Comparison of ENCODE assay signal across 8 mouse cellular contexts in genomic region chr4:22357266-22357930, GRCm38 (mm10). TPM values are rescaled to one million over a fixed set of nuclear protein-coding genes. Genes with fewer than 3 reads are reported as not detected.
DNase-seq lines count a peak whose midpoint lies in the region; ATAC-seq and TF ChIP-seq lines count a peak whose summit lies in the region.

TSS of gene Fbxl4 (plus strand) at chr4:22357543.

- peak within 1 kb of the TSS; percentile 72 for H3K4me3 ChIP-seq in embryonic facial prominence, embryonic 14.5 days (ENCODE audit: low read depth, low read length)
- H3K4me3 ChIP-seq in limb, embryonic 14.5 days (replicated peaks; ENCODE audit: low read length) = peak within 1 kb of the TSS; percentile 66
- H3K4me3 ChIP-seq in midbrain, postnatal 0 days (ENCODE audit: low read depth, low read length) = peak within 1 kb of the TSS; percentile 70

- TF ChIP-seq CTCF in midbrain, postnatal 0 days (IDR thresholded peaks at IDR 0.05) = no peak

- H3K4me1 ChIP-seq in embryonic facial prominence, embryonic 14.5 days (ENCODE audit: control insufficient read depth, insufficient read depth, low read length) = peaks cover 8% of the 10 kb centered on the region
- peaks cover 8% of the 10 kb centered on the region for H3K4me1 ChIP-seq in limb, embryonic 14.5 days (ENCODE audit: control insufficient read depth, insufficient read depth, low read length)
- 0 out of 2 replicates have a peak, but pooled peaks cover 2% of the 10 kb centered on the region for H3K4me1 ChIP-seq in midbrain, postnatal 0 days (ENCODE audit: insufficient read depth, low read length)

- peak; percentile 58; the same call in 1 of the 2 replicates for TF ChIP-seq POLR2A in limb, embryonic 14.5 days (IDR thresholded peaks at IDR 0.05; ENCODE audit: borderline replicate concordance, extremely low read depth, insufficient read depth, insufficient read length)

- peak within 1 kb of the TSS; percentile 95 for H3K27ac ChIP-seq in embryonic facial prominence, embryonic 14.5 days (replicated peaks; ENCODE audit: low read depth, low read length)
- peak within 1 kb of the TSS; percentile 92 for H3K27ac ChIP-seq in limb, embryonic 14.5 days (replicated peaks; ENCODE audit: low read depth, low read length)
- H3K27ac ChIP-seq in midbrain, postnatal 0 days (ENCODE audit: low read depth, low read length) = peak within 1 kb of the TSS; percentile 91

- no peaks in the 10 kb centered on the region for H3K27me3 ChIP-seq in embryonic facial prominence, embryonic 14.5 days (replicated peaks; ENCODE audit: control insufficient read depth, insufficient read depth, low read length)
- H3K27me3 ChIP-seq in limb, embryonic 14.5 days (ENCODE audit: control insufficient read depth, insufficient read depth, low read length) = no peaks in the 10 kb centered on the region
- no peaks in the 10 kb centered on the region for H3K27me3 ChIP-seq in midbrain, postnatal 0 days (ENCODE audit: insufficient read depth, low read length)

- H3K4me2 ChIP-seq in embryonic facial prominence, embryonic 14.5 days (ENCODE audit: low read depth, low read length) = peak within 1 kb of the TSS; percentile 69
- peak within 1 kb of the TSS; percentile 72 for H3K4me2 ChIP-seq in limb, embryonic 14.5 days (replicated peaks; ENCODE audit: low read depth, low read length, severe bottlenecking)
- peak within 1 kb of the TSS; percentile 75 for H3K4me2 ChIP-seq in midbrain, postnatal 0 days (ENCODE audit: low read depth, low read length, poor library complexity, severe bottlenecking)

- DNase-seq in 3T3-L1 (ENCODE audit: low read depth, low spot score) = peak; percentile 79
- peak; percentile 69 to 77 for DNase-seq in adrenal gland, postnatal 4 days (ENCODE audit: low spot score in 2 of 2)
- DNase-seq in embryonic facial prominence, embryonic 14.5 days (ENCODE audit: low spot score) = peak; percentile 86
- peak; percentile 79 for DNase-seq in heart, adult 8-10 months (ENCODE audit: low spot score)
- peak; percentile 86 for DNase-seq in kidney, adult 9 months
- DNase-seq in limb, embryonic 14.5 days (ENCODE audit: low spot score) = peak; percentile 82
- peak; percentile 82 for DNase-seq in midbrain, postnatal 0 days (ENCODE audit: low spot score)
- peak; percentile 64 to 73 for DNase-seq in spleen, postnatal 14 days (ENCODE audit: low spot score in 2 of 2)

- WGBS in embryonic facial prominence, embryonic 14.5 days = under 1% methylated on average over 12 of the region's 62 CpGs
- WGBS in limb, embryonic 14.5 days = 0% methylated on average over 17 of the region's 62 CpGs
- under 1% methylated on average over 43 of the region's 62 CpGs for WGBS in midbrain, postnatal 0 days

- ATAC-seq in embryonic facial prominence, embryonic 14.5 days (ENCODE audit: low read depth) = peak; percentile 97
- ATAC-seq in limb, embryonic 14.5 days (ENCODE audit: low FRiP score, low read depth) = peak; percentile 97
- peak; percentile 96 for ATAC-seq in midbrain, postnatal 0 days (ENCODE audit: low FRiP score)

- H3K9ac ChIP-seq in embryonic facial prominence, embryonic 14.5 days (ENCODE audit: low read depth, low read length) = peak within 1 kb of the TSS; percentile 85
- H3K9ac ChIP-seq in limb, embryonic 14.5 days (ENCODE audit: low read depth, low read length, severe bottlenecking) = peak within 1 kb of the TSS; percentile 84
- peak within 1 kb of the TSS; percentile 89 for H3K9ac ChIP-seq in midbrain, postnatal 0 days (replicated peaks; ENCODE audit: low read length, poor library complexity, severe bottlenecking)

- H3K36me3 ChIP-seq in embryonic facial prominence, embryonic 14.5 days (ENCODE audit: control insufficient read depth, insufficient read depth, low read length) = no peaks in the 10 kb centered on the region
- H3K36me3 ChIP-seq in limb, embryonic 14.5 days (ENCODE audit: control insufficient read depth, insufficient read depth, low read length) = no peaks in the 10 kb centered on the region
- no peaks in the 10 kb centered on the region for H3K36me3 ChIP-seq in midbrain, postnatal 0 days (ENCODE audit: insufficient read depth, low read length)

- 0 out of 2 replicates have a peak, but pooled peaks cover 4% of the 10 kb centered on the region for H3K9me3 ChIP-seq in embryonic facial prominence, embryonic 14.5 days (ENCODE audit: control insufficient read depth, low read length)
- H3K9me3 ChIP-seq in limb, embryonic 14.5 days (ENCODE audit: control insufficient read depth, low read length) = no peaks in the 10 kb centered on the region
- no peaks in the 10 kb centered on the region for H3K9me3 ChIP-seq in midbrain, postnatal 0 days (ENCODE audit: low read length)

RNA-seq across cellular contexts. Expression of gene Fbxl4, which starts in this region (rescaled TPM):
- total RNA-seq in adrenal gland, postnatal 4 days (2021) = 10 to 100 TPM; 23.3 to 24.8 TPM
- 15.4 and 15.6 TPM in 2 replicates for polyA plus RNA-seq in embryonic facial prominence, embryonic 14.5 days (2014; fragmentation: Nextera tagmentation; extraction: Ambion mirVana)
- 10 to 100 TPM in 3 of 4 experiments, 1 to 10 TPM in 1; 9.1 to 12.0 (median 10.6) TPM for total RNA-seq in heart, adult 8-10 months (2022)
- 18.1 and 20.0 TPM in 2 replicates for polyA plus RNA-seq in limb, embryonic 14.5 days (2012; rRNA removed)
- polyA plus RNA-seq in limb, embryonic 14.5 days (2014; fragmentation: Nextera tagmentation; extraction: Ambion mirVana) = 14.9 and 16.4 TPM in 2 replicates
- total RNA-seq in midbrain, postnatal 0 days (2014; rRNA removed) = 30.8 and 32.8 TPM in 2 replicates
- 16.8 and 17.9 TPM in 2 replicates for polyA plus RNA-seq in midbrain, postnatal 0 days (2015; fragmentation: Nextera tagmentation; extraction: Ambion mirVana)

Comparison
In these comparisons a context has a peak if more than half of its experiments do, and no peak if none do; other contexts are left out.
1. Peak in every context shown above with its lines: DNase-seq, ATAC-seq, H3K4me3 ChIP-seq and H3K27ac ChIP-seq.